Mouse (Mus musculus): ENCODE measurements at regions not wholly inside any gene's neighbourhood (a gene's known extent, or its start where the extent isn't known, plus 50 kb on each side); places are given as distances from the start of the nearest gene placed in this dataset.
"Not testable (repeated sequence)": the region's sequence is repeated elsewhere in the genome, so short reads cannot be mapped to it uniquely, and the experiment has no call there.

DNA sequence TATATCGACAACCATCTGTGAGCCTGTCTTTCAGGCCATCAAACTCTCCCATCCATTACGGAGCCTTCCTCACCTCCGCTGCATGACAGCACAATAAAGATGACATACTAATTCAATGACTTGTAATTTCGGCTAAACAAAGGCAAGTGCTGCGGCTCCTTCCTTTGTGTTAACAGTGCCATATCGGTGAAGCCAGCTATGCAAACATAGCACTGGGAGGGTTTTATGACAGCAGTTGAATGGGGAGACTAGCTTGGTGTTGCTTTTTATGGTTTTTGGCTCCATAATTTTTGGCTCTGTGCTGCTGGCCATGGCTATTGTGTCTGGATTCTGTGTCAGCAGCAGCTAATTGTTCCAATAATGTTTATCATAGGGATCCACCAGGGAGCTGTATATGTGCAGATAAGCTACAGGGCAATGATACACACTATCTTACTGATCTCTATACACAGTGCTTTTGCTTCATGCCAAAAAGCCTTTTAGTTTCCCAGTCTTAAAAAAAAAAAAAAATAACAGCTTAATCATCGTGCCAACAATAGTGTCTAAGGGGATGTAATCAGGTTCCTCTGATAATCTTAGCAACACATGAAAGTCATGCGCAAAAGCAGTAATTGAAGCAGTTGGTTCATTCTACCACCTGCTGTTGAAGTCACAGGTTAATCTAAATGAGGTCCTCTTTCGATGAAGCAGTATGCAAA lies 859.9 kb upstream of the Mms22l start:
- CTCF ChIA-PET = no interaction called here
- POLR2A ChIA-PET = no interaction called here
- ATAC-seq (no peak), DNase-seq (ENCODE audit: low read depth, low spot score) (no peak)
- no peak for TF ChIP-seq CTCF (IDR thresholded peaks at IDR 0.05)
- in situ Hi-C loops (cut with MboI; ENCODE audit: low pct_unique_long_range_greater_than_20kb) = no loop called here
- H3K27me3 ChIP-seq = no peaks in the 10 kb centered on the region

DNA sequence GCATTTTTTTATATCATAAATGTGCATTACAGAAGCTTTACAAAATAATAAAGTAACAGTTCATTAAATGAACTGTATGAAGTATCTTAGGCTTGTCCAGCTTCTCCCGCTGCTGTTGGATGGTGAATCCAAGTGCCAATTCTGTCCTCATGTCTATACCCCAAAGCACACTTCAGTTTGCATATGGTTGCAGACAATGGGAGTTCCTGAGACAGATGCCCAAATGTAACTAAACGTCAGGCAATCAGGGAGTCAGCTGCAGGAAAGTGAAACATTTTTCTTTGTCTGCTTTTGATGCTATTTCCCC lies 859.4 kb upstream of the Mms22l start:
- in situ Hi-C loops (cut with MboI; ENCODE audit: low pct_unique_long_range_greater_than_20kb) = no loop called here
- DNase-seq (ENCODE audit: low read depth, low spot score) (no peak), ATAC-seq (no peak)
- no peak for TF ChIP-seq CTCF (IDR thresholded peaks at IDR 0.05)
- ChIA-PET POLR2A (no interaction called here), CTCF (no interaction called here)
- H3K27me3 ChIP-seq = no peaks in the 10 kb centered on the region

DNA sequence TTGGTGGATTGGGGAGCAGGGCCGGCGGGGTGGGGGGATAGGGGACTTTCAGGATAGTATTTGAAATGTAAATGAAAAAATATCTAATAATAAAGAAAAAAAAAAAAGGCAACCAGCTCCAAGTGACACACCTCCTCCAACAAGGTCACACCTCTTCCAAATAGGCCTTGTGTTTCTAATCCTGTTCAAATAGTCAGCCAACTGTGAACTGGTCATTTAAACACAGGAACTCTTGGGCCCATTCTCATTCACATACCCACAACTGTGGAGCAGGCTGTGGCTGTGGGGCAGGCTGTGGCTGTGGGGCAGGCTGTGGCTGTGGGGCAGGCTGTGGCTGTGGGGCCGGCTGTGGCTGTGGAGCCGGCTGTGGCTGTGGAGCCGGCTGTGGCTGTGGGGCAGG lies 839.6 kb upstream of the Mms22l start:
- ATAC-seq; H3K27me3 ChIP-seq; in situ Hi-C loops (cut with MboI; ENCODE audit: low pct_unique_long_range_greater_than_20kb); CTCF ChIA-PET; DNase-seq (ENCODE audit: low read depth, low spot score); POLR2A ChIA-PET: not testable (repeated sequence)

DNA sequence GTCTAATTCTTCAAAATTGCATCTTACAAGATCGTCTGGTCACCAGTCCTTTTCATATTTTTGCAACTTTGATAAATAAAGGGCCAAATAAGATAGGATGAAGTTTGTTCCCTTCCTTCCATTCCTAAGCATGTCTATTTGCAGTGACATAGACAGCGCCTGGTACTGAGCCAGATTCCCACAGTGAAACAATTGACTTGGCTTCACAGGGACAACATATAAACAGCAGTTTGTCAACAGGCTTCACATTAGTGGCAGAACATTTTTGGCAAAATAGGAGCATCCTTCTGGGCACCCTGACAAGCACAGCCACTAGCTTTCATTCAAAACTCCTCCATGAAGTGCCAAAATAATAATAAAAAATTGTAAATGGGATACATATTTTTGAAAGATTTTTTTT lies 827.4 kb upstream of the Mms22l start:
- POLR2A ChIA-PET = no interaction called here
- ATAC-seq = no peak
- DNase-seq (ENCODE audit: low read depth, low spot score) = no peak
- in situ Hi-C loops (cut with MboI; ENCODE audit: low pct_unique_long_range_greater_than_20kb) = no loop called here
- no peak for TF ChIP-seq CTCF (IDR thresholded peaks at IDR 0.05)
- H3K27me3 ChIP-seq = no peaks in the 10 kb centered on the region
- CTCF ChIA-PET = no interaction called here

DNA sequence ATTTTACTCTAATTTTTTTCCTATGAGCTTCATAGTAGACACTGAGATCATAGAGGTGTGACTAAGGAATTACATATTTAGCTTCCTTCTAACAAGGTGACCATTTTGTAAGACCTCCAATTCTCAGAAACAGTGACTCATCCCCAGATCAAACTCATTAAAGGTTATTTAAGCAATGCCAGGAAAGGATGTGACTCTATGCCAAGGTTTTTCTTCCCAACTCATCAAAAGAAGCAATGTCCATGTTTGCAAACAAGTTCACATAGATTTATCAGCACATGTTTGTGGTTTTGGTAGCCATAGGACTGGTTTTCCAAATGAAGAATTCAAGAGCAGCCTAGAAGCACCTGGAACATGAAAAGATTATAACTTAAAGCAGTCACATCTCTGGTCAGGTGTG lies 792.6 kb upstream of the Mms22l start:
- H3K27me3 ChIP-seq = no peaks in the 10 kb centered on the region
- DNase-seq (ENCODE audit: low read depth, low spot score) (no peak), ATAC-seq (no peak)
- TF ChIP-seq CTCF (IDR thresholded peaks at IDR 0.05) = no peak
- ChIA-PET CTCF (interaction anchor here (1.1 kb wide), 1 partner anchor 10 kb away, joined by 3 read pairs; no protein-coding TSS in a partner anchor), POLR2A (no interaction called here)
- in situ Hi-C loops (cut with MboI; ENCODE audit: low pct_unique_long_range_greater_than_20kb) = no loop called here

DNA sequence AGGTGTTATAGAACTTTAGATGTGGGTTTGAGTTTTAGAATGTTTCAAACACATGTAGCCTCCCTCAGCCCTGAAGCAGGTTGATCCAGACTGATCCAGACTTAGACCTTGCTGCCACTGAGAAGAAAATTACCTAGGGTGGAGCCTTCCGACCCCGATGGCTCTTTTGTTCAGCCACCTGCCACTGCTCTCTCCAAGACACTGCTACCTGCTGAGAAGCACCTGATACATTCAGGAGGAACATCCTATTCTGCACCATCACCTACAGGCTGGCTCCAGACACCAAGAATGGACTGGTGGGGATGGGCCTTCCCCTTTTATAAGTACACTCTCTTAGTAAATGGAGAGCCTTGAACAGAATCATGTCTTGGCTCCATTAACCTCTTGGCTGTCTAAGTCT lies 785.5 kb upstream of the Mms22l start:
- POLR2A ChIA-PET = no interaction called here
- no peak for TF ChIP-seq CTCF (IDR thresholded peaks at IDR 0.05)
- in situ Hi-C loops (cut with MboI; ENCODE audit: low pct_unique_long_range_greater_than_20kb) = no loop called here
- ATAC-seq (no peak), DNase-seq (ENCODE audit: low read depth, low spot score) (no peak)
- no peaks in the 10 kb centered on the region for H3K27me3 ChIP-seq
- CTCF ChIA-PET = no interaction called here

DNA sequence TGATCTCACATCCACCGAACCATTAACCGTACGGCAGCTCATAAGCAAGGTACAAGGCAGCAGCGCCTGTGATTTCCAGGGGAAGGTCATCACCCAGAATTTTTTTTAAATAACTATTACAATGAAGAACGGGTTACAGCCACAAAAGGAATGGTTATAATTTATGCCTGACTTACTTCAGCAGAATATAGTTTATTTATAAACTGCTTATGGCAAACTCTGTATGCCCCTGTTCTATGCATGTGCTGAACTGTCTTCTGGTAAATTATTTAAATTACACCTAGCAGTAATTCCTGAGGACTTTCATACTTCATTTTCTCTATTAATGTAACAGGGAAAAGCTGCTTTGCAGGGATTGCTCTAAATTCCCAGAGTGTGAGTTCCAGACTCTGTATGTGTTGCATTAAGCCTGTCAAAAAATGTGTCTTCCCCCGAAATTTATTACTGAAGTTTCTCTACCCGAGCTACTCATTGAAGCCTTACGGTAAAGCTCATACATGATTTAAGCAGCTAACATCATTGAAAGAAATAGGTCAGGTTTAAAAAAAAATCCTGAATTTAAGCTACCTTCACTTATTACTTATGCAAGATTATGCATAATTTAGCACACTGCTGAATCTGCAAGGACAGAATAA lies 782.4 kb upstream of the Mms22l start:
- DNase-seq (ENCODE audit: low read depth, low spot score) (no peak), ATAC-seq (no peak)
- no peak for TF ChIP-seq CTCF (IDR thresholded peaks at IDR 0.05)
- ChIA-PET CTCF (interaction anchor here (0.9 kb wide), 1 partner anchor 11 kb away, joined by 3 read pairs; no protein-coding TSS in a partner anchor), POLR2A (no interaction called here)
- in situ Hi-C loops (cut with MboI; ENCODE audit: low pct_unique_long_range_greater_than_20kb) = no loop called here
- H3K27me3 ChIP-seq = no peaks in the 10 kb centered on the region

DNA sequence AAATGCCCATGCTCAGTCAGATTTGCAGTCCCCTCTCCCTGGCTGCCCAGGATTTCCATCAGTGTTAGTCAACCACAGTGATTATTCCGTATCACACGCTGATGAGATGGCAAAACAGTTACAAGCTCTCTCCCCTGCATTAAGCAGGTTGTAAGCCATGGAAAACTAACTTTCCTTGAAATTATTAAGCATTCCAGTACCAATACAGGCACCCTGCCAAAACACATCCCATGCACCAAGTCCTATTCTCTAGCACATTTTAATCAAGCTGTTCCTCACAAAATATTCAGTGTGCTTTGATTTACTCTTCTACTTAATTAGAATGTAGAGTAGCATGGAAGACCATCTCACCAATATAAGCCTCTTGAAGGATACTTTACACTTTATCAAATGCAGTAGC lies 768.4 kb upstream of the Mms22l start:
- ATAC-seq (no peak), DNase-seq (ENCODE audit: low read depth, low spot score) (no peak)
- in situ Hi-C loops (cut with MboI; ENCODE audit: low pct_unique_long_range_greater_than_20kb) = no loop called here
- TF ChIP-seq CTCF (IDR thresholded peaks at IDR 0.05) = no peak
- H3K27me3 ChIP-seq = peaks cover 13% of the 10 kb centered on the region
- POLR2A ChIA-PET = no interaction called here
- CTCF ChIA-PET = no interaction called here

DNA sequence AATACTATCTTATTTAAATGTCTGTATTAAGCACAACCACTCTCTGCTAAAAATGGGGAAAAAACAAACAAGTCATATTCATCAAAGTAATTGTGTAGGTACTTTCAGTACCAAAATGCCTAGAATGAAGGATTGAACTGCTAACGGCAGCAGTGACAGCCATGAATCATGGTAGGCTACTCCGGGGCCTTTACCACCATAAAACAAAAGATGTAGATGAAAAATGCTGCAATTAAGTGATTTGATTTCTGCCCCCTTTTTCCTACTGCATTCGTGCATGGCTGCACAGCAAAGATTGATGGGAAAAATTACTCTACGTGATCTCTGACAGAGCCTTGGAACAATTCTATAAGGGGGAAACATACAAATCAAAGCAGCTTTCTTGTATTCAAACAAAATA lies 763.8 kb upstream of the Mms22l start:
- ChIA-PET CTCF (no interaction called here), POLR2A (no interaction called here)
- in situ Hi-C loops (cut with MboI; ENCODE audit: low pct_unique_long_range_greater_than_20kb) = no loop called here
- ATAC-seq (no peak), DNase-seq (ENCODE audit: low read depth, low spot score) (no peak)
- TF ChIP-seq CTCF (IDR thresholded peaks at IDR 0.05) = no peak
- peaks cover 9% of the 10 kb centered on the region for H3K27me3 ChIP-seq

DNA sequence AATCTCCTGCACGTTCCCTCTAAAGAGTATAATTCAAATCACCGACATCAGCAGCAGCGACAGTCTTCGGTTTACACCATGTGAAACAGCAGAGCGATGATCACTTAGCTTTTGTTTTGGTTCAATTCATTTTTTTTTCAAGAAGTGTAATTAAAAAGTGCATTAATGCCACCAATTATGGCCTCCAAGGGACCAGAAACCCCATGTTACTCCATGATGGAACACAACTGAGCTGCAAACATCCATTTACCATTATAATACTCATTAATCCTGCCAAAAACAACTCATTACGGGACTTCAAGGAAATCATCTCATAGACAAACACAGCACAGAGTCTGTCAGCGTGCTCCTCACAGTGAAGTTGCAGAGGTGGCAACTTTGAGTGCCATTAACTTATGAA lies 752.2 kb upstream of the Mms22l start:
- no peak for ATAC-seq
- CTCF ChIA-PET = no interaction called here
- in situ Hi-C loops (cut with MboI; ENCODE audit: low pct_unique_long_range_greater_than_20kb) = no loop called here
- H3K27me3 ChIP-seq = no peaks in the 10 kb centered on the region
- POLR2A ChIA-PET = no interaction called here
- no peak for TF ChIP-seq CTCF (IDR thresholded peaks at IDR 0.05)
- DNase-seq (ENCODE audit: low read depth, low spot score) = no peak

DNA sequence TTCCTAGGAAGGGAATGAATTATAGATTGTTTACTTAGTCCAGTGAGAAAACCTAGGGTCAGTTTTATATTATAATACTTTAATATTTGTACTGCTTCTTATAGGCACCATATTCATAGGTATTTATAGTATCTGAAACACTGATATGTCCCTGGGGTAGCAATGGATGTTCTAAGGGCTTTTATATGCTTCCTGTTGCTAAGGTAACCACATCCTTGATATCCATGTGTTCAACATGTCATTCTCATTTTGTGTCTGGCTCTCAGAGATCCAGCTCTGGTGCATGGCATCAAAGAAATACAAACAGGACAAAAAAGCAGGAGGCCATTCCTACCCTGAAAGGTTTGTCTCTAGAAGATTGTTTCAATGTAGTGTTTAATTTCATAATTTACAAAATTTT lies 738.2 kb upstream of the Mms22l start:
- no peak for TF ChIP-seq CTCF (IDR thresholded peaks at IDR 0.05)
- POLR2A ChIA-PET = no interaction called here

More for the DNA sequence above, 738.2 kb upstream of the Mms22l start:
- no peak for DNase-seq (ENCODE audit: low read depth, low spot score)
- in situ Hi-C loops (cut with MboI; ENCODE audit: low pct_unique_long_range_greater_than_20kb) = no loop called here
- CTCF ChIA-PET = no interaction called here
- ATAC-seq = no peak
- H3K27me3 ChIP-seq = no peaks in the 10 kb centered on the region
